ENCODE assay signal across 20 mouse cellular contexts in the genomic region with DNA sequence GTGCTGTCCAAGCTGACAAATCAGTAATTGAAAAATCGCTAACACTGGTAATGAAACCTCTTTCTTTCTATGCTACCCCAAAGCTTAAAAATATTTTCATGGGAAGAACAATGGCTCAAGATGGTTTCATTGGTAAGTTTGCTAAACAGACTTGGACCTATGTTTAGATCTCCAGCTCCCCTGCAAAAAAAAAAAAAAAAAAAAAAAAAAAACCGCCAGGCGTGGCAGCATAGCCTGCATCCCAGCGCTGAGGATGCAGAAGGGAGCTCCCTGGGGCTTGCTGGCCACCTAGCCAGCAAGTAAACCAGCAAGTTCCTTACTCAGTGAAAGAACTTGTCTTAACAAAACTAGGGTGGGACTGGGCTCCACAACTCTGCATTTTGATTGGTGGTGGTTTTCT.
"Had no signal": no experiment of that assay in that cellular context is flagged by ENCODE, and none has a peak within 500 bp of the region (broad histone marks: within the 10 kb centered on the region; RNA-seq: fewer than 3 reads in every experiment).

No protein-coding gene starts in this region.

- DNase-seq: lung, adult 18-20 months; lung, embryonic 14.5 days; lung, postnatal 10 days; lung, postnatal 4 days; midbrain, embryonic 14.5 days; retina, postnatal 1 day; right cerebral cortex, adult 18-20 months; right cerebral cortex, postnatal 25 days; right cerebral cortex, postnatal 4 days; thymus, adult 18-20 months; thymus, postnatal 14 days; thymus, postnatal 36 days had no signal

- H3K9me3 ChIP-seq: midbrain, embryonic 10.5 days; midbrain, embryonic 12.5 days; neural tube, embryonic 13.5 days; neural tube, embryonic 15.5 days; stomach, embryonic 15.5 days had no signal

- H3K4me3 ChIP-seq: midbrain, embryonic 10.5 days; midbrain, embryonic 12.5 days; myocyte; neural tube, embryonic 13.5 days; neural tube, embryonic 15.5 days; stomach, embryonic 15.5 days had no signal

- H3K27me3 ChIP-seq: midbrain, embryonic 12.5 days; neural tube, embryonic 13.5 days; neural tube, embryonic 15.5 days; stomach, embryonic 15.5 days had no signal

- H3K4me2 ChIP-seq: lung, embryonic 14.5 days; midbrain, embryonic 12.5 days; neural tube, embryonic 13.5 days; neural tube, embryonic 15.5 days; stomach, embryonic 15.5 days had no signal

- ATAC-seq: midbrain, embryonic 16.5 days had no signal

- H3K27ac ChIP-seq: midbrain, embryonic 10.5 days; midbrain, embryonic 12.5 days; neural tube, embryonic 13.5 days; neural tube, embryonic 15.5 days; stomach, embryonic 15.5 days; stomach, postnatal 0 days had no signal

- H3K36me3 ChIP-seq: midbrain, embryonic 10.5 days; midbrain, embryonic 12.5 days; neural tube, embryonic 13.5 days; neural tube, embryonic 15.5 days; stomach, embryonic 15.5 days had no signal

- H3K4me1 ChIP-seq: midbrain, embryonic 10.5 days; midbrain, embryonic 12.5 days; neural tube, embryonic 13.5 days; neural tube, embryonic 15.5 days; stomach, embryonic 15.5 days had no signal

- H3K9ac ChIP-seq: lung, embryonic 14.5 days; midbrain, embryonic 12.5 days; neural tube, embryonic 13.5 days; neural tube, embryonic 15.5 days; stomach, embryonic 15.5 days had no signal
